Mouse (Mus musculus): Measurements from ENCODE around the gene Gm15557.

- no peak for TF ChIP-seq CTCF (IDR thresholded peaks at IDR 0.05; ENCODE audit: control insufficient read depth, insufficient read depth, low read length)
- no peak for TF ChIP-seq POLR2A (IDR thresholded peaks at IDR 0.05; ENCODE audit: borderline replicate concordance, control insufficient read depth, low read depth, low read length)
These were observed 1.3 kb downstream of the Gm15557 start for GRCm38 (mm10) chr2:155941697-155942442.
